Mouse (Mus musculus): Measurements from ENCODE around the gene Ifi27l2b. TPM values are rescaled to one million over a fixed set of nuclear protein-coding genes. Genes with fewer than 3 reads are reported as not detected.
A peak's percentile ranks its signal among the peaks of the same experiment; 100 is the strongest.

Ifi27l2b gene
- polyA plus RNA-seq, 1 experiment: 0.11 TPM

DNA sequence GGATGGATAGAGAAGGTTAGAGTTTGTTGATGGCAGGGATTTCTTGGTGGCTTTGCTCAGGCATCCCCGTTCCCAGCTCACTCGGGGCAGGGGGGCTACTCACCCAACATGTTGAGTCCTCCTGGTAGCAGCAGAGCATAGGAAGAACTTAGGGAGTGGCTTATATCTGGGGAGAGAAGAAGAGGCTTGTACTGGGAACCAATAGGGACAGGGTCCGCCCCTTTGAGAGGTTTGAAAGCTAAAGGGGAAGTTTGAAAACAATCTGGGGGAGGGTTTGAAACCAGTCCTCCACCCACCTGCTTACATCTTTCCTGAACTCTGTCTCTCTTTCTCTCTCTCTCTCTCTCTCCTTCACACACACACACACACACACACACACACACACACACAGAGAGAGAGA is 13.5 kb downstream of the Ifi27l2b start, which contains the start of gene Ifi27l2a:
Gene Ifi27l2a, minus strand, starts transcription at position 157 of the 400 bp plus-strand sequence.
- WGBS: 56% methylated on average over 3 of the region's 3 CpGs
- no peak for DNase-seq
- peak within 1 kb of the TSS; percentile 54 for H3K4me3 ChIP-seq (replicated peaks; ENCODE audit: extremely low read depth, low read depth, low read length)
- peak; percentile 43; the same call in 1 of the 2 replicates for TF ChIP-seq POLR2A (IDR thresholded peaks at IDR 0.05; ENCODE audit: borderline replicate concordance, extremely low read depth, low read depth, low read length)
- no peak for TF ChIP-seq CTCF (IDR thresholded peaks at IDR 0.05; ENCODE audit: insufficient read depth, low read length)
- no peaks in the 10 kb centered on the region for H3K4me1 ChIP-seq (ENCODE audit: control insufficient read depth, insufficient read depth, low read length)

DNA sequence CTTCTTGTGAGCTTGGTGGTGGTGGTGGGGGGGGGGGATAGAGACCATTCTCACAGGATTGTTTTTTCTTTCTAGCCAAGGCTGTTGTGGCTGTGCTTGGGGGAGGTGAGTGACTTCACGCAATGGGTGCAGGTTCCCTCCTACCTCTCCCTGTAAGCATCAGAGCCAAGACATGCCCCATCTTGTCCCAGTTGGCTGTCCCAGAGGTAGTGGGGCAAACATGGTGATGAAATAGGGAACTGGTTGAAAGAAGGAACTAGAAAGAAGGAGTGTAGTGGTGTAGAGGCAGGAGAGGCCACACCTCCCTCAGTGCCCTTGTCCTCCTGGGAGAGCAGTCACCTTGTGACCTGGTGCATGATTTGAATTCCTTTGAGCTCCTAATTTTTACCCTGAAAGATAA is 19.4 kb downstream of the Ifi27l2b start:
- Histone ChIP-seq H3K4me3 (replicated peaks; ENCODE audit: extremely low read depth, low read depth, low read length) (no peak overlapping the region), H3K4me1 (ENCODE audit: control insufficient read depth, insufficient read depth, low read length) (peaks cover 12% of the 10 kb centered on the region)
- DNase-seq: no peak
- 100% methylated on average over 1 of the region's 1 CpGs for WGBS
- TF ChIP-seq CTCF (IDR thresholded peaks at IDR 0.05; ENCODE audit: insufficient read depth, low read length) (no peak), POLR2A (IDR thresholded peaks at IDR 0.05; ENCODE audit: borderline replicate concordance, extremely low read depth, low read depth, low read length) (0 out of 2 replicates have a peak, but pooled peaks have one; percentile 7)

DNA sequence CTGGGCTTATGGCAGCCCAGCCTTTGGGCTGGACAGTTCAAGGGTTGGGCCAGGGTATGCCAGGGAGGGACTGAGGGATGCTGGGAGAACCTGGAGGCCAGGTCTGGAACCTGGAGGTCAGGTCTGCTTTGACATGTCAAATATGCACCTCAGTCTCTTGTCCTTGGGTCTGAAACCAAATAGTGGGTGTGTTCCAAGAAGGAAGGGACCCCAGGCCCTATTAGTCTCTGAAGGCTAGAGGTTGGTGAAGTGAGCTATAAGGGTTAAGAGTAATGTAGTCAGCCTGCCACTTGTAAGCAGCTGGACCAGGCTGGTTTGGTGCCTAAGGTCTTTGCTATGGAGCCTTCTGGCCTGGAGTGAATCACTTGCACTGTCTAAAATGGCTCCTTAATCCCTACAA is 22.2 kb downstream of the Ifi27l2b start:
- H3K4me3 ChIP-seq (replicated peaks; ENCODE audit: extremely low read depth, low read depth, low read length): peak overlapping the region; percentile 46
- no peak for TF ChIP-seq POLR2A (IDR thresholded peaks at IDR 0.05; ENCODE audit: borderline replicate concordance, extremely low read depth, low read depth, low read length)
- no peak for TF ChIP-seq CTCF (IDR thresholded peaks at IDR 0.05; ENCODE audit: insufficient read depth, low read length)
- DNase-seq: no peak
- H3K4me1 ChIP-seq (ENCODE audit: control insufficient read depth, insufficient read depth, low read length): peaks cover 12% of the 10 kb centered on the region

DNA sequence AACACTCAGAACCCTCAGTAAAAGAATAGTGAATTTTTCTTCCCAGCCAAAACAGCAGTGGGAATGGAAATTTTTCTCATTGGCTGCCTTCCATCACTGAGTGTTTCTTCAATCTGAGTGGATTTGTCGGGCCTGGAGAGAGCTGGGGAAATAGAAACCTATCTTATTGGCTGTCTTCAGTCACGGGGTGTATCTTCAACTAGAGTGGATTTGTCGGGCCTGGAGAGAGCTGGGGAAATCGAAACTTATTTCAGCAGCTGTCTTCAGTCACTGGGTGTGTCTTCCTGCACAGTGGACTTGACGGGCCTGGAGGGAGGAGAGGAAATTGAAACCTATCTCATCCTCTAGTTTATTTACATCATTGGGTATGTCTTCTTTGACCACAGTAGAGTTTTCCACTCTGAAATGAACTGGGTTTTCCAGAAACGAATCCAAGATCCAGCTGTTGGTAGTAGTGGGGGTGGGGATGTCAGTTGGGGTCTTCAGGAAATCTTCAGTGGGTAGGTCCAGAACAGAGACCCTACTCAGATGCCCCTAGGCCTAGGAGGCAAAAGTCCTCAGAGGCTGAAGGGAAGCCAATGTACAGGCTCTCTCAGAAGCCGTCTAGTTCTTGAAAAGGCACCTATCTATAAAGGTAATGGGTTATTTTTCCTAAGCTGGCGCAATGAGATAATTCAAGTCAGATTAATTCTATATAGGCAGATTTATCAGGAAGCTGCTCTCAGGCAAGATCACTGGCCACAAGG is 22.9 kb downstream of the Ifi27l2b start, which contains the start of gene Ifi27:
Gene Ifi27, plus strand, starts transcription at position 226 of the 746 bp plus-strand sequence.
- TF ChIP-seq CTCF (IDR thresholded peaks at IDR 0.05; ENCODE audit: insufficient read depth, low read length) (no peak), POLR2A (IDR thresholded peaks at IDR 0.05; ENCODE audit: borderline replicate concordance, extremely low read depth, low read depth, low read length) (peak; percentile 76; the same call in 1 of the 2 replicates)
- peak; percentile 65 for DNase-seq
- WGBS: 23% methylated on average over 8 of the region's 8 CpGs
- peaks cover 12% of the 10 kb centered on the region for H3K4me1 ChIP-seq (ENCODE audit: control insufficient read depth, insufficient read depth, low read length)
- H3K4me3 ChIP-seq (replicated peaks; ENCODE audit: extremely low read depth, low read depth, low read length): peak within 1 kb of the TSS; percentile 75

DNA sequence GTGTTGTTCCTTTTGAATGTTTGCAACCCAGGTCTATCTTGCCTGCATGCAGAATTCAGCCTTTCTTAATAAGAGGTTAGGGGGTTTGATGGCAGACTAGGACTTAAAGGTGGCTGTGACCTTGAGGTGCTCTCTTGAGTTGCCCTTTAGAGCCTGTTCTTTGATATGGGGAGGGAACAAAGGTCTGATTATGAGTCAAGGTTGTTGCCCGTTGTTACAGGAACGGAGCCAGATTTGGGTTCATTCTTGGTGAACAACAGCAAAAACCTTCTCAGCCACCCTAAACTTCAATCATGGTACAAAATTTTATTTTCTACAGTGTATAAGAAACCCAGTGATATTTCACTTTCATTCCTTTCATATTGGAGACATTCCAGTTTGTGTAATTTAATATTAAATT is 23.6 kb downstream of the Ifi27l2b start:
- H3K4me1 ChIP-seq (ENCODE audit: control insufficient read depth, insufficient read depth, low read length): peaks cover 12% of the 10 kb centered on the region
- no peak for TF ChIP-seq POLR2A (IDR thresholded peaks at IDR 0.05; ENCODE audit: borderline replicate concordance, extremely low read depth, low read depth, low read length)
- no peak for TF ChIP-seq CTCF (IDR thresholded peaks at IDR 0.05; ENCODE audit: insufficient read depth, low read length)
- no peak for DNase-seq
- 70% methylated on average over 2 of the region's 2 CpGs for WGBS
- no peak overlapping the region for H3K4me3 ChIP-seq (replicated peaks; ENCODE audit: extremely low read depth, low read depth, low read length)

DNA sequence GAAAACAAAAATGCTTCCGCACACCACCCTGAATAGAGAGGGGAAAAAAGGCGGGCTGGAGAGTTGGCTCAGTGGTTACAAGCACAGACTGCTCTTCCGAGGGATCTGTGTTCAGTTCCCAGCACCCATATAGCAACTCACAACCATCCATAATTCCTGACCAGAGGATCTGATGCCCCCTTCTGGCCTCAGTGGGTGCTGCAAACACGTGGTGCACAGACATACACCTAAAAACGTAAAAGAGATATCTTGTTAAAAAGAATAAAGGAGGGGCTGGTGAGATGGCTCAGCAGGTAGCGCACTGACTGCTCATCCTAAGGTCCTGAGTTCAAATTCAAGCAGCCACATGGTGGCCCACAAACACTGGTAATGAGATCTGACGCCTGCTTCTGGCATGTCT is 30.3 kb downstream of the Ifi27l2b start:
- TF ChIP-seq CTCF (IDR thresholded peaks at IDR 0.05; ENCODE audit: insufficient read depth, low read length) (no peak), POLR2A (IDR thresholded peaks at IDR 0.05; ENCODE audit: borderline replicate concordance, extremely low read depth, low read depth, low read length) (no peak)
- Histone ChIP-seq H3K4me3 (replicated peaks; ENCODE audit: extremely low read depth, low read depth, low read length) (no peak overlapping the region), H3K4me1 (ENCODE audit: control insufficient read depth, insufficient read depth, low read length) (peaks cover 16% of the 10 kb centered on the region)
- DNase-seq: no peak
- WGBS: 92% methylated on average over 7 of the region's 7 CpGs

DNA sequence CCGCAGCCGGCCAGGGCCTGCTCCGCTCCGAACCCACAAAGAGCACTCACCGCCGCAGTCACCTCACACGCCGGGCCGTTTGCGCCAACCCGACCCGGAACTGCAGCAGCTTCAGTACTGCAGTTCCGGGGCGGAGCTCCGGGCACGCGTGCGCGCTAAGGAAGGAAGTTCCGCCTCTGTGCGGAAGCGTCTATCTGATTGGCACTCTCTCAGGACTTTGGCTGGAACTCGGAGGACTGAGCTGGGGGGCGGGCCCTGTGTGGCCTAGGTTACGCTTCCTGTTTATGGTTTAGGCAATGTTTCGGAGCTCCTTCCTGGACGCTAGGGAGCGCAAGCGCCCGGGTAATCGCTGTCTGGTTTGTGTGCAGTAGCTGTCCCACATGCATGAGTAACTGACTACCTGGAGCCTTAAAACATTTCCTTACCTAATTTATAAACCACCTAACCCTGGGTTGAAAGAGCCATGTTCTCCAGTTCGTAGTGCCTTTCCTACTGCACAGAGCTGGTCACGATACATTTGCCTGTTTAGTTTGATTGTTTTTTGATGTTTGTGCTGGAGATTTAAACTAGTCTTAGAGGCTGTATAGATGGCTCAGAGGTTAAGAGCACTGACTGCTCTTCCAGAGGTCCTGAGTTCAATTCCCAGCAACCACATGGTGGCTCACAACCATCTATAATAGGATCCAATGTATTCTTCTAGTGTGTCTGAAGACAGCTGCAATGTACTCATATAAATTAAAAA is 31.1 kb downstream of the Ifi27l2b start, which contains the start of gene Ddx24:
Gene Ddx24, minus strand, starts transcription at position 102 of the 742 bp plus-strand sequence.
- Histone ChIP-seq H3K4me1 (ENCODE audit: control insufficient read depth, insufficient read depth, low read length) (peaks cover 16% of the 10 kb centered on the region), H3K4me3 (replicated peaks; ENCODE audit: extremely low read depth, low read depth, low read length) (peak within 1 kb of the TSS; percentile 94)
- peak; percentile 97 for DNase-seq
- 1% methylated on average over 33 of the region's 33 CpGs for WGBS
- peak; percentile 95 for TF ChIP-seq CTCF (IDR thresholded peaks at IDR 0.05; ENCODE audit: insufficient read depth, low read length)
- peak; percentile 71; the same call in 1 of the 2 replicates for TF ChIP-seq POLR2A (IDR thresholded peaks at IDR 0.05; ENCODE audit: borderline replicate concordance, extremely low read depth, low read depth, low read length)

DNA sequence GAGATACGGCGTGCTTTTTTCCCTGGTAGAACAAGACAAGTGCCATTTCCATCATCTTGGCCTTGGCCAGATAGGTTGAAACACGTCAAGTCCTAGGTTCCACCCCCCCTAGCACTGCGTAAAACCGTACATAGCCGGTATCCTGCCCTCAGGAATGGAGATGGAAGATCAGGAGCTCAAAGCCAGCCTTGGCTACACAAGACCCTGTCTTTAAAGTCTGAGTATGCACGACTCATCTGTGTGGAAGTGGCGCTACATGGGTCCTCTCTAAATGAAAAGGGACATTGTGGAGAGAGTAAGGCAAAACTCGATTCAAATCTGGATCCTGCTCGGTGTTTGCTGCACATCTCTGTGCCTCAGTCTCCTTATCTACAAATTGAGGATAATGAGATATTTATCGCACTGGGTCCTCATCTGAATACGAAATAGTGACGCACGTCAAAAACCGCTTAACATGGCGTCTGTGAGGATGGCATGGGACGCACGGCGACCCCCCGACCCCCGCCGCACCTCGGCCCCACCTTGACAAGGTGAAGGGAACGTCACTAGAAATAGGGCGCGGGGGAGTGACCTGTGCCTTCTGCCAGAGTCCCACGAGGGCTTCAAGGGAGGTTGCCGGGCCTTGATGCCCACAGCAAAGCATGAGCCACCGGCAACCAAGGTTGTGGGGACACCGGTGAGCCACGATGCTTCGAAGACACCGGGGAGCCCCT is 31.9 kb downstream of the Ifi27l2b start:
- Histone ChIP-seq H3K4me1 (ENCODE audit: control insufficient read depth, insufficient read depth, low read length) (peaks cover 16% of the 10 kb centered on the region), H3K4me3 (replicated peaks; ENCODE audit: extremely low read depth, low read depth, low read length) (peak overlapping the region; percentile 94)
- no peak for TF ChIP-seq POLR2A (IDR thresholded peaks at IDR 0.05; ENCODE audit: borderline replicate concordance, extremely low read depth, low read depth, low read length)
- 7% methylated on average over 33 of the region's 33 CpGs for WGBS
- no peak for DNase-seq

DNA sequence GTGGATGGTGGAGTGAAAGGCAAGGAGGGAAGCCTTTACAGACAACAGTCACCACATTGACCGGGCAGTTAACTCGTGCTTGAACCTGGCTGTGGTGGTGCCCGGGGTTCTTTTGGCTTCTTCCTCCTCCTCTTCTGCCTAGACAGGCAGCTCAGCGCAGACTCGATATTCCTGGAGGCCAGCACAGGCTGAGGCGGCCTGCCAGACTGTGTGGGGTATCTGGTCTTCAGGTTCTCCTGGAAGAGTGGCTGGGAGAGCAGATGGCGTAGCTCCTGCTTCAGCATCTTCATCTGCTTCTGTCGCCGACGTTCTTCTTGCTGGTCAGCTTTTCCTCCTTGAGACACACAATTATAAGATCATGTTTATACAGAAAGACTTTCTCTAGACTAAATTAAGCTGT is 48.9 kb downstream of the Ifi27l2b start:
- no peaks in the 10 kb centered on the region for H3K4me1 ChIP-seq (ENCODE audit: control insufficient read depth, insufficient read depth, low read length)
- TF ChIP-seq CTCF (IDR thresholded peaks at IDR 0.05; ENCODE audit: insufficient read depth, low read length) (no peak), POLR2A (IDR thresholded peaks at IDR 0.05; ENCODE audit: borderline replicate concordance, extremely low read depth, low read depth, low read length) (no peak)
- 92% methylated on average over 10 of the region's 10 CpGs for WGBS
- no peak overlapping the region for H3K4me3 ChIP-seq (replicated peaks; ENCODE audit: extremely low read depth, low read depth, low read length)
- no peak for DNase-seq

All from lung, adult 2 months (tissue).